Mouse (Mus musculus) brain, embryonic 14.5 days (tissue): Measurements from ENCODE around the gene Rps23. TPM values are rescaled to one million over a fixed set of nuclear protein-coding genes. Genes with fewer than 3 reads are reported as not detected.

ENCODE experiments used
- DNase-seq: peaks from one replicate; pipeline ENCODE4 v3.0.0-alpha.2; 2011; ENCODE audit warnings: low read depth
- CTCF ChIP-seq: fragments of 200-500 bp; IDR thresholded peaks from 2 replicates; pipeline ENCODE4 v1.5.1; 2012; ENCODE audit warnings: inconsistent platforms, mild to moderate bottlenecking, moderate library complexity, borderline replicate concordance; ENCODE audit not compliant: insufficient read depth, insufficient read length; ENCODE audit errors: extremely low read depth
- POLR2A ChIP-seq: fragments of 200-500 bp; IDR thresholded peaks from 2 replicates; pipeline ENCODE4 v1.6.1; 2012; ENCODE audit warnings: mild to moderate bottlenecking, inconsistent platforms, borderline replicate concordance; ENCODE audit not compliant: poor library complexity, insufficient read depth, insufficient read length, severe bottlenecking; ENCODE audit errors: extremely low read depth
- polyA plus RNA-seq: library from polyadenylated mRNA; depleted of rRNA; stranded (reverse); fragments of >200 nt; gene quantifications from 2 replicates; pipeline ENCODE4 v1.2.3, GENCODE M21; 2012; rRNA removed

Gene Rps23
- polyA plus RNA-seq: 804 and 914 TPM in 2 replicates

DNA sequence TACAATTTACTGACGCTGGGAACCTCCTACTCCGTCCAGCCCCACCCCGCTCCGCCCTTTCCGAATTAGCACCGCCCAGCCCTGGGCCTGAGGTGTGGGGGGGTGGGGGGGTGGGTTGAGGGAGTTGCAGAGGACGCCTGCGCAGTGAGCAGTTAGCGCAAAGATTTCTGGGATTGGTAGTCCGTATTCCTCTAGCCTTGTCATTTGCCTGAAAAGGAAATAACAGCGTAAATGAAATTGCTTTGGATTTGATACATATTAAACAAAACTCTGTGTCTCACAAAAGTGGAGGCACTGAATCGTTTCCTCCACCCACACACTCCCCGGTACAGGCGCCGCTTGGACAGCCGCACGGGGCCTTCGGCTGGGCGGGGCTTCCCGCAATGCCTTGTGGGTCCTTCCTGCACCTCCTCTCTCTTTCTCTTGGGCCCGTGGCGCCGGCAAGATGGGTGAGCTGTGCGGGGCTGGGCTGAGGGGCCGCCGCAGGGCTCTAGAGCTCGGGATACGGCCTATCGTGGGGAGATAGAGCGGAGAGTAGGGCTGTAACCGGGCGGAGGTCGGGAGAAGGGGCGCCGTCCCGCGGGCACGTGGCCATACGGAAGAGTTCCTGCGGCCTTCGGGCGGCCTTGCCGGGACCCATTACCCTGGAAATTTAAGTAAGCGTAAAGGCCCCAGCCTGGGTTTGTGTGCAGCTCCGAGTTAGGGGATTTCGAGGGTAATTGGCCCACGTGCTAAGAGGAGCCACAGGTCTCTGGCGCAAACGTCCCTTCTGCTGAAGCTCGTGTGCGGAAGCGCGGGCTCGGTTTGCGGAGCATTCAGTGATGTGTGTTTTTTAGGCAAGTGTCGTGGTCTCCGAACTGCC, at the start of gene Rps23:
TSS of gene Rps23 (plus strand) at position 208 of the 862 bp plus-strand sequence.
- DNase-seq: peak; percentile 97
- peak; percentile 60; the same call in 1 of the 2 replicates for TF ChIP-seq POLR2A
- no peak for TF ChIP-seq CTCF

GRCm38 (mm10) chr13:90881727-90882429, 40.9 kb upstream of the Rps23 start:
- TF ChIP-seq CTCF (no peak), POLR2A (no peak)
- no peak for DNase-seq

GRCm38 (mm10) chr13:90885856-90886532, 36.8 kb upstream of the Rps23 start:
- TF ChIP-seq POLR2A: no peak
- TF ChIP-seq CTCF: no peak
- peak; percentile 20 for DNase-seq

- TF ChIP-seq POLR2A (no peak), CTCF (peak; percentile 85)
- peak; percentile 89 for DNase-seq
These were observed 36.2 kb upstream of the Rps23 start for GRCm38 (mm10) chr13:90886568-90886983.

DNA sequence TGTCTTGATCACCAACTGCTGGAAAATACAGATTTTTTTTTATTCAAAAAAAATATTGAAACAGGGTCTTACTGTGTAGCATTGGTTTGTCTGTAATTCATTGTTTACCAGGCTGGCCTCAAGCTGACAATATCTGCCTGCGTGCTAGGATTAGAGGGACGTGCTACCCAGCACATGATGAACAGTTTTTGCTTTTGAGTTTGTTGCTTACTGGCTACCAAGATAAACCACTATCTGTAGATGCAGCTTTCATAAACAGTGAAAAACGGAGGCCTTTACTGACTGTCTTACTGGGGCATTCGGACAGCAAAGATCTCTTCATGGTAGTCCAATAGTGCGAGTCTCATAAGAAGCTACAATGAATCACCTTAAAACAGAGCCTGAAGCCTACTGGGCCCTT, 32.6 kb upstream of the Rps23 start:
- TF ChIP-seq CTCF (no peak), POLR2A (no peak)
- DNase-seq: no peak

DNA sequence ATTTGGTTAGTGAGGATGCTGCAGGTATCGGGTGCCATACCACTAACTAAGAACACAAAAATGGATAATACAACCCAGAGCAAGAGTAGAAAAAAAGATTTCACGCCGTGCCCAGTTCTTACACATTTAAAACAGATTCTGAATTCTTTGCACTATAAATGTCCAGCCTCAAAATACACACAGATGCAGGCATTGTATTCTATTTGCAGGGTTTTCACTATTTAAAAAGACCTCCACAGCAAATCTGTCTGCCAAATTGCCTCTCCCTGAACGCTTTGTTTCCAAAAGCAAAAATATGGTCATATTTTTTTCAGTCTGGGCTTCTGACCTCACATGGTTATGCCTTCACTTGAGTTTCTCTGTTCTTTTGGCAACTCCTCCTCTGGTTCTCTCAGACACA, 27.9 kb upstream of the Rps23 start:
- DNase-seq: no peak
- TF ChIP-seq POLR2A (no peak), CTCF (no peak)

GRCm38 (mm10) chr13:90896098-90896497, 26.7 kb upstream of the Rps23 start:
- TF ChIP-seq CTCF (no peak), POLR2A (no peak)
- DNase-seq: peak; percentile 88

DNA sequence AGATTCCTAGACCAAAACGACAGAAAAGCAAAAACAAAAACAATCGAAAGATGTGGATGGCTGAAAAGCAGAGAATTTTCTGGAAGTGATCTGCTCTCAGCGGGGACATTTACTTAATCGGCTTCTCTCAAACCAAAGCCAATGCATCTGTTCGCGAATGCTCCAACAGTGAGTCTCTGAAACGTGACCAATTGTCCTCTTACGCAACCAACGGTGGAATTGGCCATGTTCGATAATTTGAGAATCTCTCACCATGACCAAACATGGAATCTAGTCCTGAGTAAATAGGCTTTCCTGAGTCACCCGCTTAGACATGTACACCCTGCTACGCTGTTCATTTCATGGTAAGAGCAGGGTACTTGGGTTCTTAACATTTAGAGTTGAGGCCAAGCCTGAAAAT, 25.9 kb upstream of the Rps23 start:
- no peak for DNase-seq
- no peak for TF ChIP-seq POLR2A
- no peak for TF ChIP-seq CTCF

- TF ChIP-seq POLR2A: no peak
- TF ChIP-seq CTCF: no peak
These were observed 17.6 kb upstream of the Rps23 start, which contains the start of gene Atp6ap1l for GRCm38 (mm10) chr13:90905176-90905575. TSS of gene Atp6ap1l (minus strand) at chr13:90905355.

GRCm38 (mm10) chr13:90907376-90907775, 15.4 kb upstream of the Rps23 start:
- DNase-seq: no peak
- TF ChIP-seq POLR2A (no peak), CTCF (no peak)

More at GRCm38 (mm10) chr13:90905176-90905575, 17.6 kb upstream of the Rps23 start, which contains the start of gene Atp6ap1l:
- peak; percentile 42 for DNase-seq

DNA sequence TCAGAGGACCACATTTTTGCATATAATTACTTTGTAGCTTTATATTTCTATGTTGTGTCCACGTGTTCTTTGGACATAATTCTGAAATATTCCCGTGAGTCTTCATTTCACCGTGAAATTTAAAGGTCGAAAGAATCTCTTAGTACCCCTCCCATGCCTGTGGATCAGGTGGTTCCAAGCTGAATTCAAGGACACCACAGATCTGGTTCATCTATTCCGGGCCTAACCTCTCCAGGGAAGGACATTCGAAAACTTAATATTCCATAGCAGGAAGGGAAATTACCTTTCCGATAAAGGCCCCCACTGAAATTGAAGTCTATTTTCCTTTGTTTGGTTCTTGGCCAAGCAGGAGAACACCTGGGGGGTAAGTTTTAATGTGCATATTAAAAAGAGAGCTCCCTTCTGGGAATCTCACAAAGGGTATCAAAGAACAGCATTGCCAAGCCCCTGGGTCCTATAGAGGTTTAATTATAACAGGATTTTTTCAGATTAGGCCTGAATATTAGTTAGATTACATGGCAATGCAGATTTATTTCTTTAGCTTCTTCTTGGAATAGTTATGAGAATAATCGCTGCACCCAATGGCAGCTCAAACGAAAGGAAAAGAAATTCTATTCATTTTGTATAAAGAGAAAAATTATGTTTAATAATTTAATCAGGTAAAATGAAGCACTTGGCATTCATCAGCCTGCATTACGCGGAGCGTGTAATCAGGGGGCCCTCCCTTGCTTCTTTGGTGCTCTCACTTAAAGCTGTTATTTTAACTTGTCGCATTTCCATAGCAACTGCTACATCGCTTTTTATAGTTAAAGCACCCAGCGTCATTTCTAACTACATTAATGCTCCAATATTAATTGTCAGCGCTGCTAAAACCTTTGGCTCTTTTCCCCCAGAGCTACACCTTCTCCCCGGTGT, 9.7 kb upstream of the Rps23 start:
- peak; percentile 78 for DNase-seq
- no peak for TF ChIP-seq POLR2A
- TF ChIP-seq CTCF: no peak
